Mouse (Mus musculus): ENCODE measurements around the gene Pacs2. TPM values are rescaled to one million over a fixed set of nuclear protein-coding genes. Genes with fewer than 3 reads are reported as not detected.

The Pacs2 gene
- total RNA-seq, 1 experiment from 2014 or later = 17.2 TPM

DNA sequence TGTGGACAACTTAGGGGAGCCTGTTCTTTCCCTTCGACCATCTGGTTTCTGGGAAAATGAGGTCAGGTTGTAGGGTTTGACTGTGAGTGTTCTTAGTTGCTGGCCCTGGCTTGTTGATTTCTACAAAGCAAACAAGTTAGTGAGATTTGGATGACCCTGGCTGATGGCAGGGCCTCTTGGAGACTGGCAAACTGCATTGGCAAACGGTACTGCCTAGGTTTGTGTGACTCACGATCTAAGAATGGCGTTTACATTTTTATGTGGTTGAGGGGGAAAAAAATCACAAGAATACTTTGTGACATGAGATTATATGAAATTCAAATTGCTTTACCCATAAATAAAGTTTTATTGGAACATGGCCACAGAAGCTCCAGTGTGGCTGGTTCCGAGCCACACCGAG is 92.1 kb downstream of the Pacs2 start:
- ATAC-seq (ENCODE audit: extremely low read depth, insufficient number of reproducible peaks, low FRiP score, poor library complexity, severe bottlenecking) = no peak

DNA sequence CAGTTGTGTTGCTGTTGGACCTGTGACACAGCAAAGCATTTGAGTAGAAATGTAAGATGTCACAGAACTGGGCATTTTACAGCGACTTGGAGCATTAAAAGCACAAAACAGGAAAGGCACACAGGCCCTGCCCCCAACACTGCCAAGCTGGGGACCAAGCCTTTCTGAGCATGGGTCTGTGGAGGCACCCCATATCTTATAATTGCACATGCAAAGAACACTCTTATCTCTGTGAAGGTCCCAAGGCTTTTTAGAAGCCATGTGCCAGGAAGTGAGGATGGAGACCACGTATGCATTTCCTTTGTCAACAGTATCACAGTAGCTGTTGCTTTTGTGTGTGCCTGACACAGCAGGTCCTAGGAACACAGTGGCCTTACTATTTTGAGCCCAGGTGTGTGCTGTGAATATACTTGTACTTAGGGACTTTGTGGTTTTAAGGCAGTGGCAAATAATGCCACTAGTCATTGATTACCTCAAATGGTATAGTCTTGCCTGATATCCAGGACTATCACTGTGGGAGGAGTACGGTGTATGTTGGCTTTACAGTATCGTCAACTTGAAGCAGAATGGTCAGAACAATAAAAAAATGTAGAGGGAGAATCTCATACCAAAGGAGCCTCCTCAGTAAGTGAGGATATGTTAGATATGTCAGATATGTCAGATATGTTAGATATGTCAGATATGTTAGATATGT is 93.3 kb downstream of the Pacs2 start:
- ATAC-seq (ENCODE audit: extremely low read depth, insufficient number of reproducible peaks, low FRiP score, poor library complexity, severe bottlenecking) = no peak

DNA sequence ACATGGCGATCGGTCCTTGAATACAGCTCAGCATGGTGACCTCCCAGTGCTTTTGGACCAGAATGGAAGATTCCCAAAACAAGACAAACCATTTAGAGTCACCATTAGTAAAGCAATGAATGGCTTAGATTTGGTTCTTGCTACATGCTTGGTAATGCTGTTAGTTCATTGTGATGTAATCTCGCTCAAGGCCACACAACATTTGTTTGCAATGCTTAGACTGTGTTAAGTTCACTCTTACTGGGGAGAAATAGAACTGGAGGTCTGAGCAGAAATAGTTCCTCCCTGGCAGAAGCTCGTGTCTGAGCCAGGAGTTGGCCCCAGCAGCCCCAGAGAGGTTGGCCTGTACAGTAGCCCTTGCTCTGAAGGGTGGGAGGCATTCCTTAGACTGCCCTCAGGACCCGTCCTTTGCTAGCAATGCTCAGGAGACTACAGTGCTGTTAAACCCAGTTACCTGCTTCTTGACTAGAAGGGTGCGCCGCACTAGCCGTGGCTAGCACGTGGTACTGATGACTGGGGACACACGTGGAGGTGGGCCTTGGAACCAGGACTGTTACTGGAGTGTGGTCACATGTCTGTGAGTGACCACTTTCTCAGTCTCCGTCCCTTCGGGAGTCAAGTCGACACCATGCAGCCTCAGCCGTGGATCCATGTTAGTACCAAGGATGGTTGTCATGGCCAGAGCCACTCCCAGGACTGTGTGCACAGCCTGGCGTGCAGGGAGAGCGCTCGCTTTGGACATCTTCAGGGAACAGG is 94.4 kb downstream of the Pacs2 start:
- no peak for ATAC-seq (ENCODE audit: extremely low read depth, insufficient number of reproducible peaks, low FRiP score, poor library complexity, severe bottlenecking)

DNA sequence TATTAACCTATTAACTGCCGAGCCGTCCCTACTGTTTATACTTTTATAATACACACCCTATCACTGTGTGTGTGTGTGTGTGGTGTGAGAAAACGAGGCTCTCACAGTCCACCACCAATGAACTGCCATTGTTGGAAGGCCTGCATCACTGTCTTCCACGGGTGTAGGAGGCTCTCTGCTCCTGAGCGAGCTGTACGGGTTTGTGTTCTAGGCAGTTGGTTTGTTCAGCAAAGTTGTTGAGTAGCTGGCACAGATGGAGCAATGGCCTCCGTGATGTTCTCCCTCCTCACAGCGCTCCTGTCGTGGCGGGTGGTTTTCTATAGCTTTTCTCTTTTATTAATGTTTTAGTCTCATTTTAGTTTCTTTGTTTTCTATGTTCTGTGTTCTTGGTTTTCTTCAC is 95.5 kb downstream of the Pacs2 start:
- ATAC-seq (ENCODE audit: extremely low read depth, insufficient number of reproducible peaks, low FRiP score, poor library complexity, severe bottlenecking) = no peak

- no peak for ATAC-seq (ENCODE audit: extremely low read depth, insufficient number of reproducible peaks, low FRiP score, poor library complexity, severe bottlenecking)
Observed at GRCm38 (mm10) chr12:113114141-113114540, 99.8 kb downstream of the Pacs2 start.

DNA sequence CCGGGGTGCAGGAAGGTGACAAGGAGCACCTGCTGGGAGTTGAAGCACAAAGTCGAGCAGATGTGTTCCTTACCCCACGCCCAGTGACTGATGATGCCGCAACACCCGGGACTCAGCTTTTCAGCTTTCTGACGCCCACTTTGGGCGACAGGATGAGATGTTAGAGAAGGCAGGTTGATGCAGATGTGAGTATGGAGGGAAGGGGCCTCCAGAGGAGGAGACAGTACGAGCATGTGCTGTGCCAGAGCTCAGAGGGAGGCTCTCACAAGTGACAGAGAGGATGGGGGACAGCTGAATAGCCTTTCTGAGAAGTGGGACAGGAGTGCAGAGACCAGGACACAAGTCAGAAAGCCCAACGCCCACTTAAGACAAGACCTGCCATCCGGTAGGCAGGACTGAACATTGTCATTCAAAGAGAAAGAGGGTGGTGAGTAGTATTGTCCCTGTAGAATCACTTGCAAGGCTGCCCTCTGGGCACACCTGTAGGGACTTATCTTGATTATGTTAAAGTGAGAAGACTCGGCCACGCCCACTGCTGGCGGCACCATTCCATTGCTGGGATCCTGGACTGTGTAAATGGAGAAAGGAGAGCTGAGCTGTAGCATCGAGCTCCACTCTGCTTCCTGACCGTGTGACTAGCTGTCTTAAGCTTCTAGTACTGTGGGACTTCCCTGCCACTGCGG is 100.7 kb downstream of the Pacs2 start:
- no peak for ATAC-seq (ENCODE audit: extremely low read depth, insufficient number of reproducible peaks, low FRiP score, poor library complexity, severe bottlenecking)

DNA sequence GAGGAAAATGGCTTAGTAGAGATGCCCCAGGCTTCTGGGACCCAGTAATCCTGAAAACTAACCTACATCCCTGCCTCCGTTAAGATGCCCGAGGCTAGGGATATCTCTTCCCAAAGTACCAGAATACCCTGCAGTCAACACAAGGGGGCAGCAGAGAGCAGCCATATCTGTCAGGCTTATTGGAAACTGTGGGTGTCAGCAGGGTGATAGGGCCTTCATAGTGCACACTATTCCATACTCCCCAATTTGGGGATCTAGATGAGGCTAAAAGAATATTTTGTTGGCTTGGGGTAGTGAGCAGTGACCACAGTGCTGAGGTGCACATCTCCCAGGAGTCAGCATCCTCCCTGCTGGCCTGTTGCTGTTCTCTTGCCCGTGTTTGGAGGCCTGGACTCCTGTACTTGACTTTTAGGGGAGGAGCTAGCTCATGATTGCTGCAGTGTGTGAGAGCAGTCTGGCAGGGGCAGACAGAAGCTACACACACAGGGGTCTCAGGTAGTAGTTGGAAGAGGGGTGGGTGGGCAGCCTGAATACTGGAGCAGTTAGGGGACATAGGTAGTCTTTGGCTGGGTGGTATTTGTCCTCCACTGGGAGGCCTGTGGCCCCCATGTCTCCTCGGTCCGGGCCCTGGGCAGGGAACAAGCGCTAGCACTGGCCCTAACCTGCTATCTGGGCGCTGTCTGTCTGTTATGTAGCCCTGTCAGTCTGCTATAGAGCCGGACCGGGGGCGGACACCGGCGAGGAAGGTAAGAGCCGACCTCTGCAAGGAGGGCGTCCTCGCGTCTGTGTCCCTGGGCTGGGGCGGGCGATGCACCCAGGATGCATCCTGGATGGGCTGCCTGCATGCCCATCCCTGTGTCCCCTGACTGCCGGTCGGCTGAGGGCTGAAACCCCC is 105.5 kb downstream of the Pacs2 start:
- ATAC-seq (ENCODE audit: extremely low read depth, insufficient number of reproducible peaks, low FRiP score, poor library complexity, severe bottlenecking) = peak; percentile 74

Other genes starting within 250 kb of the Pacs2 start
- not detected in 2 replicates for gene Ahnak2, start 211.9 kb upstream of the Pacs2 start, total RNA-seq (2017)
- gene Clba1, start 205.6 kb upstream of the Pacs2 start, total RNA-seq (2017) = 0.37 and 0.70 TPM in 2 replicates
- 30.7 and 32.0 TPM in 2 replicates for gene Cdca4, start 185.1 kb upstream of the Pacs2 start, total RNA-seq (2017)
- gene Gpr132, start 146.3 kb upstream of the Pacs2 start, total RNA-seq (2017) = 40.9 and 41.1 TPM in 2 replicates
- gene Jag2, start 84.7 kb upstream of the Pacs2 start, total RNA-seq (2017) = 0.70 and 0.86 TPM in 2 replicates
- 4.2 and 4.7 TPM in 2 replicates for gene Nudt14, start 72.4 kb upstream of the Pacs2 start, total RNA-seq (2017)
- gene Btbd6, start 38.0 kb upstream of the Pacs2 start, total RNA-seq (2017) = 6.1 and 7.2 TPM in 2 replicates
- 104 and 124 TPM in 2 replicates for gene Brf1, start 13.8 kb upstream of the Pacs2 start, total RNA-seq (2017)
- 0.81 and 2.5 TPM in 2 replicates for gene Tex22, start 60.0 kb downstream of the Pacs2 start, total RNA-seq (2017)
- 12.8 and 17.7 TPM in 2 replicates for gene Mta1, start 83.8 kb downstream of the Pacs2 start, total RNA-seq (2017)
- gene Crip2, start 125.7 kb downstream of the Pacs2 start, total RNA-seq (2017) = 0.70 and 1.2 TPM in 2 replicates
- 361 and 448 TPM in 2 replicates for gene Crip1, start 131.8 kb downstream of the Pacs2 start, total RNA-seq (2017)
- 3.8 and 7.9 TPM in 2 replicates for gene Tedc1, start 141.9 kb downstream of the Pacs2 start, total RNA-seq (2017)
- gene Tmem121, start 171.4 kb downstream of the Pacs2 start, total RNA-seq (2017) = not detected in 2 replicates

Measured in neutrophil, adult 5-6 weeks (primary cell).